Mouse (Mus musculus) ovary, adult 2 months (tissue): ENCODE measurements around the gene Golga4. TPM values are rescaled to one million over a fixed set of nuclear protein-coding genes. Genes with fewer than 3 reads are reported as not detected.

Source experiments
- polyA plus RNA-seq: library from polyadenylated mRNA; depleted of rRNA; stranded (reverse); fragments of >200 nt; gene quantifications from 2 replicates; pipeline ENCODE4 v1.2.3, GENCODE M21; 2012; rRNA removed

The Golga4 gene
- polyA plus RNA-seq = 7.1 and 8.9 TPM in 2 replicates

DNA sequence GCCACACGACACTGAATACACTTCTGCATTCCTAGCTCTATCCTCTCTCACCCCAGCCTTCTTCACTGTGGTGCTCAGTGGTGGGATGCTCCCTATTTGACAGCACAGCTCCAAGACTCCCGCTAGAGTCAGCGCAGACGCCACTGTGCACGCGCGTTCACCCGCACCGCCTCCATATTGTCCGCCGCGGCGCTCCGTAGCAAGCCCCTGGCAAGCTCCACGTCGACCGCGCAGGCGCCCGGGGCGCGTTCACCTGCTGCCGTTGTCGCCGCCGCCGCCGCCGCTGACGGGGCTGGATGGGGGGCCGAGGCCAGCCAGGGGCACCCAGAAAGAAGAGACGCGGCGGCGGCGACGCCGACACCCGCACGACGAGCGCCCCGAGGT, at the start of gene Golga4:
TSS of gene Golga4 (plus strand) at position 248 of the 384 bp plus-strand sequence.

DNA sequence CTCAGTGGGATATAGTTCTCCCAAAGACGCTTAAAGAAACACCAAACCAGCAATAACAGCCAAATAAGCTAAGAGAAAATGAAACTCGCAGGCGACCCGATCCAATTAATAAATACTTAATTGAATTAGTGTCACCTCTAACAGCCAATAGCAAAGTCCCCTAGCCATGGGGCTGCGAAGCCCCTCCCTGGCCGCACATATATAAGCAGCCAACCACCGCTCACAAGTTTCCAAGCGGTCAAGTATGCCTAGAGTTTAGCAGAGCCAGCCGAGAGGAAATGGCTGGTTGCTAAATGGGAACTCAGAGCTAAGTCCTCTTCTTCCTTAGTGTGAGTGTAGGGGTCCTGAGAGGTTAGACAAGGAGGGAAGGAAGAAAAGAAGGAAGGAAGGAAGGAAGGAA, 28.1 kb upstream of the Golga4 start, which contains the start of gene Eomes:
TSS of gene Eomes (plus strand) at position 252 of the 400 bp plus-strand sequence.

DNA sequence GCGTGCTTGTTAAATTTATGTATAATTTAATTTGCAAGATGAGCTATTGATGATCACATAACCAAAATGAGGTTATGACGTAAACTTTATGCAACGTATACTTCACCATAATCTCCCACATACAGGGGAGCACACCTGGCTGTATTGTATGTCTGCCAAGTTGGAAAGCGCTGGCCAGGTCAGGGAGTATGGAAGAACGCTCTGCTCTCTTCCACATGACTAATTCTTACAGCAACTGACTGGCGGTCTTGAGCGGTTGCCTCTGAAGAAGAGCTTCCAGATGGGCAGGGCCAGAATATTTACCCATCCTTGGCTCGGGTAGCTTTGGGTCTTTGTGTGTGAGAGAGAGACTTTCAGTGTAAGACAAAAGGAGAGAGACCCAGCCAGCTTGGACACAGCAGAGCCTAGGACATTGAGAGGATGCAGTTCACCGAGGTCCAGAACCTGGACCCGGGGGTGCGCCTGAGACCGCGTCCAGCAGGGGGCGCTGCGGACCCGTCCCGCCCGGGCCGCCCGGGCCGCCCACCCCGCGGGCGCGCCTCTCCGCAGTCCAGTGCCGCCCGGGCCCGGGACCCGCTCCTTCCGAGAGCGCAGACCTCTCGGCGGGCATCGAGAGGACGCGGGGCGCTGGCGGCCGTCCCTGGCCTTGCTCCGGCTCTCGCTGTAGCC, 100.2 kb downstream of the Golga4 start, which contains the start of gene Itga9:
TSS of gene Itga9 (plus strand) at position 543 of the 669 bp plus-strand sequence.

Other genes with a start within 250 kb of the Golga4 start
- 0.35 and 0.37 TPM in 2 replicates for gene Eomes, start 28.1 kb upstream of the Golga4 start, polyA plus RNA-seq
- 58.2 and 72.5 TPM in 2 replicates for gene Itga9, start 100.4 kb downstream of the Golga4 start, polyA plus RNA-seq